Mouse (Mus musculus) splenic B cell, adult 2 months (primary cell): Measurements from ENCODE around the gene Plin2.
"Not testable (repeated sequence)": the region's sequence is repeated elsewhere in the genome, so short reads cannot be mapped to it uniquely, and the experiment has no call there.

ENCODE experiments used
- DNase-seq: peaks from one replicate; pipeline ENCODE4 v3.0.0-alpha.2; 2011; ENCODE audit warnings: low read depth, low spot score
- H3K27me3 ChIP-seq: 2 replicates; pipeline ENCODE4 v1.6.1; 2012; ENCODE audit warnings: mild to moderate bottlenecking, low read length, moderate library complexity, mixed read lengths; ENCODE audit not compliant: control insufficient read depth, poor library complexity, insufficient read depth, severe bottlenecking
- H3K36me3 ChIP-seq: 2 replicates; pipeline ENCODE4 v1.6.1; 2012; ENCODE audit warnings: mild to moderate bottlenecking, low read length, moderate library complexity, mixed read lengths; ENCODE audit not compliant: control insufficient read depth, poor library complexity, insufficient read depth, severe bottlenecking

Gene Plin2

GRCm38 (mm10) chr4:86625463-86625862, 44.4 kb downstream of the Plin2 start:
- no peaks in the 10 kb centered on the region for H3K36me3 ChIP-seq
- DNase-seq, result no peak
- H3K27me3 ChIP-seq, result no peaks in the 10 kb centered on the region

GRCm38 (mm10) chr4:86622532-86622931, 47.3 kb downstream of the Plin2 start:
- H3K36me3 ChIP-seq, DNase-seq, H3K27me3 ChIP-seq: not testable (repeated sequence)

GRCm38 (mm10) chr4:86622116-86622515, 47.7 kb downstream of the Plin2 start:
- DNase-seq, result no peak
- no peaks in the 10 kb centered on the region for H3K27me3 ChIP-seq
- no peaks in the 10 kb centered on the region for H3K36me3 ChIP-seq

- Histone ChIP-seq H3K27me3 (no peaks in the 10 kb centered on the region), H3K36me3 (no peaks in the 10 kb centered on the region)
- DNase-seq, result no peak
These were observed 49.4 kb downstream of the Plin2 start for GRCm38 (mm10) chr4:86620506-86620905.

GRCm38 (mm10) chr4:86612289-86612620, 57.6 kb downstream of the Plin2 start:
- H3K27me3 ChIP-seq, result no peaks in the 10 kb centered on the region
- no peaks in the 10 kb centered on the region for H3K36me3 ChIP-seq
- DNase-seq, result no peak

GRCm38 (mm10) chr4:86611524-86612288, 58.2 kb downstream of the Plin2 start, which contains the start of gene Haus6:
TSS of gene Haus6 (minus strand) at chr4:86612055.
- Histone ChIP-seq H3K36me3 (no peaks in the 10 kb centered on the region), H3K27me3 (no peaks in the 10 kb centered on the region)
- DNase-seq, result peak; percentile 98
